In genomic region chr17:43629026-43629495, GRCm38 (mm10) we compare ENCODE assay signal across 10 mouse cellular contexts. TPM values are rescaled to one million over a fixed set of nuclear protein-coding genes. Genes with fewer than 3 reads are reported as not detected.
DNase-seq lines count a peak whose midpoint lies in the region; ATAC-seq and TF ChIP-seq lines count a peak whose summit lies in the region.
"Had no signal": no experiment of that assay in that cellular context is flagged by ENCODE, and none has a peak within 500 bp of the region (broad histone marks: within the 10 kb centered on the region; RNA-seq: fewer than 3 reads in every experiment).

No protein-coding gene starts in this region.

- no peak for TF ChIP-seq EP300 in stomach, postnatal 0 days (optimal IDR thresholded peaks at IDR 0.05)

- intact Hi-C loops in gastrocnemius, adult 2 months (cut with DNase I), result no loop called here

- DNase-seq in gastrocnemius, adult 2 months, result no peak
- no peak for DNase-seq in gastrocnemius, adult 8-10 months (ENCODE audit: low spot score in 2 of 2)
- DNase-seq in testis, postnatal 10 days (ENCODE audit: low spot score), result no peak
- no peak for DNase-seq in stomach, postnatal 0 days (ENCODE audit: low spot score)
- DNase-seq in cerebellum, postnatal 4 days (ENCODE audit: low spot score in 2 of 2), result no peak
- DNase-seq in right cerebral cortex, adult 2 months (ENCODE audit: low spot score in 2 of 2), result no peak
- DNase-seq: thymus, postnatal 36 days had no signal

- TF ChIP-seq POLR2A in testis, adult 2 months (IDR thresholded peaks at IDR 0.05; ENCODE audit: control insufficient read depth, low read depth, low read length), result no peak

- H3K27ac ChIP-seq in gastrocnemius, adult 2 months, result no peak overlapping the region
- H3K27ac ChIP-seq in testis, adult 2 months (ENCODE audit: control insufficient read depth, insufficient read depth, low read depth, low read length), result peak overlapping the region; percentile 95; the same call in 1 of the 2 replicates
- no peak overlapping the region for H3K27ac ChIP-seq in liver, embryonic 16.5 days (ENCODE audit: low read length)
- H3K27ac ChIP-seq in stomach, postnatal 0 days (replicated peaks), result no peak overlapping the region

- peaks cover 1% of the 10 kb centered on the region for H3K36me3 ChIP-seq in testis, adult 2 months (ENCODE audit: control insufficient read depth, insufficient read depth, low read length)
- no peaks in the 10 kb centered on the region for H3K36me3 ChIP-seq in liver, embryonic 16.5 days (ENCODE audit: control insufficient read depth, insufficient read depth)
- no peaks in the 10 kb centered on the region for H3K36me3 ChIP-seq in stomach, postnatal 0 days (ENCODE audit: control insufficient read depth, insufficient read depth, low read length)

- peaks cover 14% of the 10 kb centered on the region for H3K4me1 ChIP-seq in testis, adult 2 months (ENCODE audit: control insufficient read depth, insufficient read depth, low read length)
- no peaks in the 10 kb centered on the region for H3K4me1 ChIP-seq in liver, embryonic 16.5 days (ENCODE audit: control insufficient read depth, low read depth, low read length)
- H3K4me1 ChIP-seq in stomach, postnatal 0 days (replicated peaks; ENCODE audit: control insufficient read depth, insufficient read depth), result peaks cover 4% of the 10 kb centered on the region

- no peaks in the 10 kb centered on the region for H3K9me3 ChIP-seq in liver, embryonic 16.5 days (replicated peaks; ENCODE audit: control insufficient read depth, low read length)
- H3K9me3 ChIP-seq in stomach, postnatal 0 days (ENCODE audit: control insufficient read depth, low read length), result no peaks in the 10 kb centered on the region

- no peak overlapping the region for H3K9ac ChIP-seq in liver, embryonic 16.5 days (ENCODE audit: low read depth, low read length)
- H3K9ac ChIP-seq in stomach, postnatal 0 days (ENCODE audit: low read length), result no peak overlapping the region

- no peak for TF ChIP-seq CTCF in gastrocnemius, adult 2 months (IDR thresholded peaks at IDR 0.05)
- TF ChIP-seq CTCF in testis, adult 2 months (IDR thresholded peaks at IDR 0.05; ENCODE audit: control insufficient read depth, insufficient read depth, insufficient replicate concordance, low read depth, low read length), result no peak
- TF ChIP-seq CTCF in stomach, postnatal 0 days (IDR thresholded peaks at IDR 0.05; ENCODE audit: low read depth), result no peak

- H3K4me3 ChIP-seq in gastrocnemius, adult 2 months, result peak overlapping the region; percentile 51; the same call in 1 of the 2 replicates
- H3K4me3 ChIP-seq in testis, adult 2 months (ENCODE audit: control insufficient read depth, low read depth, low read length), result peak overlapping the region; percentile 91
- H3K4me3 ChIP-seq in liver, embryonic 16.5 days (ENCODE audit: low read depth, low read length), result no peak overlapping the region
- H3K4me3 ChIP-seq in stomach, postnatal 0 days (ENCODE audit: low read depth, low read length), result peak overlapping the region; percentile 32; the same call in 1 of the 2 replicates

- 0 out of 2 replicates have a peak overlapping the region, but pooled peaks have one; percentile 32 for H3K4me2 ChIP-seq in liver, embryonic 16.5 days (ENCODE audit: low read depth, low read length)
- peak overlapping the region; percentile 52 for H3K4me2 ChIP-seq in stomach, postnatal 0 days (replicated peaks; ENCODE audit: low read depth)

- H3K27me3 ChIP-seq in testis, adult 2 months (ENCODE audit: control insufficient read depth, insufficient read depth, low read length), result no peaks in the 10 kb centered on the region
- peaks cover 30% of the 10 kb centered on the region for H3K27me3 ChIP-seq in liver, embryonic 16.5 days (ENCODE audit: control insufficient read depth, insufficient read depth, low read depth, low read length)
- H3K27me3 ChIP-seq in stomach, postnatal 0 days (ENCODE audit: control insufficient read depth, insufficient read depth, low read length), result peaks cover 7% of the 10 kb centered on the region

- ATAC-seq in liver, embryonic 16.5 days (ENCODE audit: low read depth), result no peak
- no peak for ATAC-seq in stomach, postnatal 0 days (ENCODE audit: low FRiP score, low TSS enrichment)

- 26% methylated on average over 24 of the region's 24 CpGs for WGBS in liver, embryonic 16.5 days (ENCODE audit: insufficient replicate concordance)
- 25% methylated on average over 24 of the region's 24 CpGs for WGBS in stomach, postnatal 0 days

RNA-seq across cellular contexts. Expression of gene Tdrd6, which starts 1.0 kb away (rescaled TPM):
- under 1 TPM; 0.03 TPM for total RNA-seq in gastrocnemius, adult 2 months (2021)
- not detected for total RNA-seq in gastrocnemius, adult 8-10 months (2022)
- 186 and 202 TPM in 2 replicates for polyA plus RNA-seq in testis, adult 2 months (2012; rRNA removed)
- 0.08 TPM in 1 of 2 replicates, not detected in the other for polyA plus RNA-seq in liver, embryonic 16.5 days (2015; fragmentation: Nextera tagmentation; extraction: Ambion mirVana)
- polyA plus RNA-seq in stomach, postnatal 0 days (2015; fragmentation: Nextera tagmentation; extraction: Ambion mirVana), result 0.08 TPM in 1 of 2 replicates, not detected in the other
- total RNA-seq: hematopoietic stem cell, adult 5-6 weeks had no signal

RNA-seq across cellular contexts. Expression of gene Slc25a27, which starts 38.0 kb away (rescaled TPM):
- 1 to 10 TPM; 5.8 to 7.2 TPM for total RNA-seq in gastrocnemius, adult 2 months (2021)
- total RNA-seq in gastrocnemius, adult 8-10 months (2022), result 1 to 10 TPM; 4.7 to 5.8 (median 5.1) TPM
- polyA plus RNA-seq in testis, adult 2 months (2012; rRNA removed), result 4.3 and 4.6 TPM in 2 replicates
- polyA plus RNA-seq in liver, embryonic 16.5 days (2015; fragmentation: Nextera tagmentation; extraction: Ambion mirVana), result 1.1 and 1.4 TPM in 2 replicates
- polyA plus RNA-seq in stomach, postnatal 0 days (2015; fragmentation: Nextera tagmentation; extraction: Ambion mirVana), result 5.9 and 7.5 TPM in 2 replicates

RNA-seq across cellular contexts. Expression of gene Cyp39a1, which starts 38.2 kb away (rescaled TPM):
- total RNA-seq in gastrocnemius, adult 2 months (2021), result 1 to 10 TPM; 3.2 to 3.3 TPM
- 1 to 10 TPM; 2.7 to 3.5 (median 2.8) TPM for total RNA-seq in gastrocnemius, adult 8-10 months (2022)
- 2.7 and 2.8 TPM in 2 replicates for polyA plus RNA-seq in testis, adult 2 months (2012; rRNA removed)
- polyA plus RNA-seq in liver, embryonic 16.5 days (2015; fragmentation: Nextera tagmentation; extraction: Ambion mirVana), result 14.4 and 14.7 TPM in 2 replicates
- 14.0 and 14.4 TPM in 2 replicates for polyA plus RNA-seq in stomach, postnatal 0 days (2015; fragmentation: Nextera tagmentation; extraction: Ambion mirVana)

Comparison
In these comparisons a context has a peak if more than half of its experiments do, and no peak if none do; other contexts are left out.
1. RNA of gene Tdrd6, which starts 1.0 kb away (polyA plus RNA-seq): 186 to 202 TPM in testis, adult 2 months; 0.08 TPM in stomach, postnatal 0 days and 0.08 TPM in liver, embryonic 16.5 days; every median in the first group is over 100 times any median in the second.